Mouse (Mus musculus) limb, embryonic 14.5 days (tissue): ENCODE measurements around the gene Amh. TPM values are rescaled to one million over a fixed set of nuclear protein-coding genes. Genes with fewer than 3 reads are reported as not detected.
"Not testable (repeated sequence)": the region's sequence is repeated elsewhere in the genome, so short reads cannot be mapped to it uniquely, and the experiment has no call there.

Source experiments
- ATAC-seq: fragments of 200-750 bp; cut with Nextera tagmentation; 2 replicates; pipeline ENCODE4 v1.8.0; 2017; ENCODE audit warnings: low read depth, moderate number of reproducible peaks, moderate TSS enrichment; ENCODE audit not compliant: low FRiP score
- DNase-seq: peaks from one replicate; pipeline ENCODE4 v3.0.0-alpha.2; 2015; ENCODE audit warnings: low spot score
- H3K27ac ChIP-seq: fragments of 300-500 bp; sonication (generic); replicated peaks from 2 replicates; pipeline ENCODE4 v1.5.1; 2014; ENCODE audit warnings: low read depth, mild to moderate bottlenecking, low read length, moderate library complexity, mixed read lengths
- H3K27me3 ChIP-seq: fragments of 300-500 bp; sonication (generic); 2 replicates; pipeline ENCODE4 v1.6.1; 2014; ENCODE audit warnings: low read length, mixed read lengths; ENCODE audit not compliant: control insufficient read depth, insufficient read depth
- H3K36me3 ChIP-seq: fragments of 300-500 bp; sonication (generic); 2 replicates; pipeline ENCODE4 v1.6.1; 2014; ENCODE audit warnings: mild to moderate bottlenecking, low read length, moderate library complexity, mixed read lengths; ENCODE audit not compliant: control insufficient read depth, insufficient read depth
- H3K4me1 ChIP-seq: fragments of 300-500 bp; sonication (generic); 2 replicates; pipeline ENCODE4 v1.6.1; 2014; ENCODE audit warnings: antibody characterized with exemption, low read length, mixed read lengths; ENCODE audit not compliant: control insufficient read depth, insufficient read depth
- H3K4me2 ChIP-seq: fragments of 300-500 bp; sonication (generic); replicated peaks from 2 replicates; pipeline ENCODE4 v1.6.1; 2014; ENCODE audit warnings: low read depth, mild to moderate bottlenecking, low read length, moderate library complexity; ENCODE audit not compliant: severe bottlenecking
- H3K4me3 ChIP-seq: fragments of 300-500 bp; sonication (generic); replicated peaks from 2 replicates; pipeline ENCODE4 v1.5.1; 2014; ENCODE audit warnings: low read length
- H3K9ac ChIP-seq: fragments of 300-500 bp; sonication (generic); 2 replicates; pipeline ENCODE4 v1.6.1; 2014; ENCODE audit warnings: mild to moderate bottlenecking, low read depth, low read length, moderate library complexity; ENCODE audit not compliant: severe bottlenecking
- H3K9me3 ChIP-seq: fragments of 300-500 bp; sonication (generic); 2 replicates; pipeline ENCODE4 v1.6.1; 2016; ENCODE audit warnings: low read length; ENCODE audit not compliant: control insufficient read depth
- POLR2A ChIP-seq: fragments of 200-500 bp; IDR thresholded peaks from 2 replicates; pipeline ENCODE4 v1.8.0; 2012; ENCODE audit warnings: inconsistent platforms, mild to moderate bottlenecking, moderate library complexity, borderline replicate concordance; ENCODE audit not compliant: insufficient read depth, insufficient read length; ENCODE audit errors: extremely low read depth
- WGBS: fragments of 180-500 bp; shearing (Covaris S2); extraction: QIAGEN DNeasy Blood & Tissue Kit; methylation state at CpG from one replicate; pipeline ENCODE4 v1.1.7; 2014; 5-methylcytosine and 5-hydroxymethylcytosine counted together
- polyA plus RNA-seq, 2 experiments: library from polyadenylated mRNA; depleted of rRNA in 1 of 2; stranded (reverse) in 1 of 2; unstranded in 1 of 2; fragments of >200 nt; fragmentation: Nextera tagmentation in 1 of 2; extraction: Ambion mirVana in 1 of 2; gene quantifications; 2 replicates each; pipeline versions ENCODE4 v1.2.1 to v1.2.3; 2012 to 2014

The Amh gene
- polyA plus RNA-seq, 2 experiments: 1.0 TPM; not detected in 1

- Histone ChIP-seq H3K36me3 (peaks cover 12% of the 10 kb centered on the region), H3K4me2 (peak overlapping the region; percentile 35), H3K27me3 (peaks cover 29% of the 10 kb centered on the region), H3K4me3 (peak overlapping the region; percentile 9), H3K9me3 (no peaks in the 10 kb centered on the region), H3K4me1 (peaks cover 34% of the 10 kb centered on the region), H3K9ac (no peak overlapping the region), H3K27ac (no peak overlapping the region)
- ATAC-seq: no peak
- 8% methylated on average over 18 of the region's 18 CpGs for WGBS
- no peak for DNase-seq
- no peak for TF ChIP-seq POLR2A
Measured at GRCm38 (mm10) chr10:80808985-80809632, 4.1 kb downstream of the Amh start.

- DNase-seq (no peak), ATAC-seq (no peak)
- no peaks in the 10 kb centered on the region for H3K9me3 ChIP-seq
- H3K4me1 ChIP-seq: peaks cover 34% of the 10 kb centered on the region
- no peak overlapping the region for H3K27ac ChIP-seq
- peaks cover 2% of the 10 kb centered on the region for H3K36me3 ChIP-seq
- no peak overlapping the region; the same call in 1 of the 2 replicates for H3K4me3 ChIP-seq
- 3% methylated on average over 20 of the region's 20 CpGs for WGBS
- no peak overlapping the region for H3K9ac ChIP-seq
- peak overlapping the region; percentile 16 for H3K4me2 ChIP-seq
- no peak for TF ChIP-seq POLR2A
- H3K27me3 ChIP-seq: peaks cover 29% of the 10 kb centered on the region
Measured at GRCm38 (mm10) chr10:80810084-80810483, 5.0 kb downstream of the Amh start.

GRCm38 (mm10) chr10:80812391-80813041, 7.5 kb downstream of the Amh start:
- H3K36me3 ChIP-seq: no peaks in the 10 kb centered on the region
- no peak overlapping the region for H3K4me3 ChIP-seq
- H3K27ac ChIP-seq: no peak overlapping the region
- no peak overlapping the region for H3K9ac ChIP-seq
- peaks cover 22% of the 10 kb centered on the region for H3K4me1 ChIP-seq
- peaks cover 29% of the 10 kb centered on the region for H3K27me3 ChIP-seq
- no peak for DNase-seq
- H3K4me2 ChIP-seq: no peak overlapping the region
- ATAC-seq: no peak
- no peaks in the 10 kb centered on the region for H3K9me3 ChIP-seq
- 42% methylated on average over 5 of the region's 5 CpGs for WGBS
- no peak for TF ChIP-seq POLR2A

- Histone ChIP-seq H3K9me3 (no peaks in the 10 kb centered on the region), H3K4me1 (peaks cover 15% of the 10 kb centered on the region), H3K27me3 (peaks cover 22% of the 10 kb centered on the region), H3K4me3 (no peak within 1 kb of the TSS), H3K27ac (no peak within 1 kb of the TSS), H3K36me3 (no peaks in the 10 kb centered on the region), H3K9ac (no peak within 1 kb of the TSS), H3K4me2 (no peak within 1 kb of the TSS)
- peak; percentile 32; the same call in 1 of the 2 replicates for ATAC-seq
- no peak for DNase-seq
- no peak for TF ChIP-seq POLR2A
- 61% methylated on average over 4 of the region's 4 CpGs for WGBS
Measured at GRCm38 (mm10) chr10:80813366-80813765, 8.3 kb downstream of the Amh start, which contains the start of gene Jsrp1. Gene Jsrp1 (minus strand): TSS chr10:80813498.

- no peak for TF ChIP-seq POLR2A
- no peak for ATAC-seq
- H3K9ac ChIP-seq: no peak overlapping the region
Measured at GRCm38 (mm10) chr10:80814800-80815199, 9.8 kb downstream of the Amh start.

GRCm38 (mm10) chr10:80816303-80816702, 11.3 kb downstream of the Amh start:
- 79% methylated on average over 3 of the region's 3 CpGs for WGBS
- H3K4me1 ChIP-seq, H3K9ac ChIP-seq, H3K9me3 ChIP-seq, H3K27ac ChIP-seq, H3K36me3 ChIP-seq, DNase-seq, H3K4me2 ChIP-seq, H3K4me3 ChIP-seq, H3K27me3 ChIP-seq, ATAC-seq: not testable (repeated sequence)

More at GRCm38 (mm10) chr10:80814800-80815199, 9.8 kb downstream of the Amh start:
- Histone ChIP-seq H3K4me1 (peaks cover 6% of the 10 kb centered on the region), H3K9me3 (no peaks in the 10 kb centered on the region), H3K27ac (no peak overlapping the region), H3K36me3 (no peaks in the 10 kb centered on the region), H3K4me2 (no peak overlapping the region), H3K4me3 (no peak overlapping the region), H3K27me3 (peaks cover 9% of the 10 kb centered on the region; the same call in 1 of the 2 replicates)
- 71% methylated on average over 7 of the region's 7 CpGs for WGBS
- DNase-seq: no peak
